10 mouse cellular contexts compared by ENCODE assay signal in genomic region chr3:131137119-131137781, GRCm38 (mm10). TPM values are rescaled to one million over a fixed set of nuclear protein-coding genes. Genes with fewer than 3 reads are reported as not detected.
DNase-seq lines count a peak whose midpoint lies in the region; ATAC-seq and TF ChIP-seq lines count a peak whose summit lies in the region.
"Had no signal": no experiment of that assay in that cellular context is flagged by ENCODE, and none has a peak within 500 bp of the region (broad histone marks: within the 10 kb centered on the region; RNA-seq: fewer than 3 reads in every experiment).

No protein-coding gene starts in this region.

- H3K27ac ChIP-seq in spleen, adult 2 months (ENCODE audit: insufficient read depth, low read length) = peak overlapping the region; percentile 8; the same call in 1 of the 2 replicates
- peak overlapping the region; percentile 71 for H3K27ac ChIP-seq in forebrain, embryonic 11.5 days (ENCODE audit: low read depth, low read length)
- H3K27ac ChIP-seq in limb, embryonic 14.5 days (replicated peaks; ENCODE audit: low read depth, low read length) = no peak overlapping the region
- H3K27ac ChIP-seq: liver, embryonic 13.5 days had no signal

- H3K36me3 ChIP-seq in spleen, adult 2 months (ENCODE audit: control insufficient read depth, insufficient read depth, low read length) = no peaks in the 10 kb centered on the region; the same call in 1 of the 2 replicates
- H3K36me3 ChIP-seq in forebrain, embryonic 11.5 days (ENCODE audit: control insufficient read depth, insufficient read depth, low read length) = no peaks in the 10 kb centered on the region; the same call in 1 of the 2 replicates
- no peaks in the 10 kb centered on the region for H3K36me3 ChIP-seq in limb, embryonic 14.5 days (ENCODE audit: control insufficient read depth, insufficient read depth, low read length)
- H3K36me3 ChIP-seq: liver, embryonic 13.5 days had no signal

- H3K4me3 ChIP-seq in spleen, adult 2 months (ENCODE audit: extremely low read depth, insufficient read depth, insufficient read length) = no peak overlapping the region
- peak overlapping the region; percentile 12; the same call in 1 of the 2 replicates for H3K4me3 ChIP-seq in forebrain, embryonic 11.5 days (ENCODE audit: low read depth, low read length)
- no peak overlapping the region for H3K4me3 ChIP-seq in limb, embryonic 14.5 days (replicated peaks; ENCODE audit: low read length)
- H3K4me3 ChIP-seq: liver, embryonic 13.5 days had no signal

- WGBS in spleen, adult 2 months = 67% methylated on average over 18 of the region's 18 CpGs
- 13% methylated on average over 18 of the region's 18 CpGs for WGBS in forebrain, embryonic 11.5 days
- 27% methylated on average over 18 of the region's 18 CpGs for WGBS in limb, embryonic 14.5 days

- TF ChIP-seq CTCF in spleen, adult 2 months (IDR thresholded peaks at IDR 0.05; ENCODE audit: extremely low read depth, insufficient read depth, insufficient read length, insufficient replicate concordance) = no peak

- intact Hi-C loops in gastrocnemius, postnatal 36 days (cut with DNase I) = no loop called here

- no peaks in the 10 kb centered on the region for H3K9me3 ChIP-seq in forebrain, embryonic 11.5 days (ENCODE audit: control insufficient read depth, low read length)
- H3K9me3 ChIP-seq in limb, embryonic 14.5 days (ENCODE audit: control insufficient read depth, low read length) = no peaks in the 10 kb centered on the region
- H3K9me3 ChIP-seq: liver, embryonic 13.5 days had no signal

- no peak for TF ChIP-seq POLR2A in spleen, adult 2 months (IDR thresholded peaks at IDR 0.05; ENCODE audit: low read depth, low read length)
- no peak for TF ChIP-seq POLR2A in limb, embryonic 14.5 days (IDR thresholded peaks at IDR 0.05; ENCODE audit: borderline replicate concordance, extremely low read depth, insufficient read depth, insufficient read length)

- peak; percentile 86 for ATAC-seq in forebrain, embryonic 11.5 days (replicated peaks; ENCODE audit: low FRiP score)
- peak; percentile 71 for ATAC-seq in limb, embryonic 14.5 days (ENCODE audit: low FRiP score, low read depth)

- DNase-seq in spleen, adult 2 months (ENCODE audit: low read depth in 1 of 2, low spot score in 2 of 2) = no peak
- DNase-seq in spleen, adult 18-20 months = no peak
- DNase-seq in forebrain, embryonic 11.5 days (ENCODE audit: low spot score) = peak; percentile 85
- DNase-seq in limb, embryonic 14.5 days (ENCODE audit: low spot score) = peak; percentile 86
- no peak for DNase-seq in gastrocnemius, postnatal 25 days
- no peak for DNase-seq in urinary bladder, postnatal 4 days (ENCODE audit: low spot score in 2 of 2)
- DNase-seq in kidney, adult 11 months = no peak
- no peak for DNase-seq in gastrocnemius, postnatal 36 days
- DNase-seq: liver, embryonic 13.5 days; thymus, postnatal 4 days had no signal

- H3K4me2 ChIP-seq in forebrain, embryonic 11.5 days (ENCODE audit: low read depth, low read length, severe bottlenecking) = peak overlapping the region; percentile 47; the same call in 1 of the 2 replicates
- H3K4me2 ChIP-seq in limb, embryonic 14.5 days (replicated peaks; ENCODE audit: low read depth, low read length, severe bottlenecking) = peak overlapping the region; percentile 28
- H3K4me2 ChIP-seq: liver, embryonic 13.5 days had no signal

- H3K4me1 ChIP-seq in spleen, adult 2 months (ENCODE audit: control insufficient read depth, insufficient read depth, insufficient read length) = peaks cover 5% of the 10 kb centered on the region; the same call in 1 of the 2 replicates
- H3K4me1 ChIP-seq in forebrain, embryonic 11.5 days (replicated peaks; ENCODE audit: control insufficient read depth, insufficient read depth, low read length) = peaks cover 29% of the 10 kb centered on the region; the same call in 1 of the 2 replicates
- H3K4me1 ChIP-seq in limb, embryonic 14.5 days (ENCODE audit: control insufficient read depth, insufficient read depth, low read length) = peaks cover 38% of the 10 kb centered on the region
- H3K4me1 ChIP-seq: liver, embryonic 13.5 days had no signal

- H3K9ac ChIP-seq in forebrain, embryonic 11.5 days (ENCODE audit: low read length) = no peak overlapping the region
- no peak overlapping the region for H3K9ac ChIP-seq in limb, embryonic 14.5 days (ENCODE audit: low read depth, low read length, severe bottlenecking)
- H3K9ac ChIP-seq: liver, embryonic 13.5 days had no signal

- H3K27me3 ChIP-seq in spleen, adult 2 months (ENCODE audit: control insufficient read depth, insufficient read depth, low read length) = no peaks in the 10 kb centered on the region
- no peaks in the 10 kb centered on the region for H3K27me3 ChIP-seq in forebrain, embryonic 11.5 days (ENCODE audit: control insufficient read depth, insufficient read depth, low read length)
- no peaks in the 10 kb centered on the region for H3K27me3 ChIP-seq in limb, embryonic 14.5 days (ENCODE audit: control insufficient read depth, insufficient read depth, low read length)

RNA-seq across cellular contexts. Expression of gene Lef1, which starts 27.0 kb away (rescaled TPM):
- polyA plus RNA-seq in spleen, adult 2 months (2012; rRNA removed) = 50.9 and 54.5 TPM in 2 replicates
- polyA plus RNA-seq in forebrain, embryonic 11.5 days (2014; fragmentation: Nextera tagmentation; extraction: Ambion mirVana) = 60.8 and 70.0 TPM in 2 replicates
- polyA plus RNA-seq in limb, embryonic 14.5 days (2012; rRNA removed) = 30.8 and 41.9 TPM in 2 replicates
- 39.9 and 44.3 TPM in 2 replicates for polyA plus RNA-seq in limb, embryonic 14.5 days (2014; fragmentation: Nextera tagmentation; extraction: Ambion mirVana)
- under 1 TPM; 0.13 to 0.35 TPM for total RNA-seq in gastrocnemius, postnatal 25 days (2021)
- 1 to 10 TPM in 1 of 2 experiments, under 1 TPM in 1; 0.32 to 1.1 TPM for total RNA-seq in gastrocnemius, postnatal 36 days (2021)

Comparison
In these comparisons a context has a peak if more than half of its experiments do, and no peak if none do; other contexts are left out.
1. DNase-seq: peak in forebrain, embryonic 11.5 days (single experiment) and limb, embryonic 14.5 days (single experiment); none in spleen, adult 2 months (0 of 2), spleen, adult 18-20 months (0 of 2), gastrocnemius, postnatal 25 days (single experiment), urinary bladder, postnatal 4 days (0 of 2), kidney, adult 11 months (single experiment) and gastrocnemius, postnatal 36 days (0 of 2).